8 mouse cellular contexts compared by ENCODE assay signal in the genomic region with DNA sequence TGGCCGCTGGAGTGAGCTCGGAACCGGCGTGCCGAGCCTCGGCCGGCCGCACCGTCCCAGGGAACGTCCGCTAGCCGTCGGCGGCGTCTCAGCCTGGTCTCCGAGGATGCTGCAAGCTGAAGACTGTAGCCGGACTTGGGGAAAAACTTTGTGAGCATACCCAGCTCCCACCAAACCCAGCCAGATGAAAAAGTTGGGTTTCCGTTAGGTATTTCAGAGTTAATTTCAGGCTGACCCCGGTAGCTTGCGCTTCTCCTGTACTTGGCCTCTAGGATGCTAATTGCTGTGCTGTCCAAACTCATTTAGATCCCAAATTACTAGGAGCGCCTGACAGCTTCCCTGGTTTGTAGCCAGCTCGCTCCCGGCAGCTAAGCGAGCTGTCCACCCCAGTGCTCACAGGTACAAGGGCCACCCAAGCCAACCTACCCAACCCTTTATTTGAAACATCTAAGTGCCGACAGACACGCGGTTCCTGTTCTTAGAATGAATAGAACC. TPM values are rescaled to one million over a fixed set of nuclear protein-coding genes. Genes with fewer than 3 reads are reported as not detected.
DNase-seq lines count a peak whose midpoint lies in the region; ATAC-seq and TF ChIP-seq lines count a peak whose summit lies in the region.

No protein-coding gene starts in this region.

- peak overlapping the region; percentile 83 for H3K27ac ChIP-seq in kidney, embryonic 16.5 days (ENCODE audit: low read length)
- peak overlapping the region; percentile 88 for H3K27ac ChIP-seq in intestine, embryonic 15.5 days
- peak overlapping the region; percentile 73; the same call in 1 of the 2 replicates for H3K27ac ChIP-seq in lung, embryonic 16.5 days (ENCODE audit: low read length)
- no peak overlapping the region for H3K27ac ChIP-seq in small intestine, adult 2 months (ENCODE audit: insufficient read depth, low read depth, low read length)

- H3K4me2 ChIP-seq in kidney, embryonic 16.5 days (replicated peaks; ENCODE audit: low read depth, low read length) = peak overlapping the region; percentile 84
- peak overlapping the region; percentile 90 for H3K4me2 ChIP-seq in intestine, embryonic 15.5 days (replicated peaks)
- peak overlapping the region; percentile 92 for H3K4me2 ChIP-seq in lung, embryonic 16.5 days (ENCODE audit: low read depth, low read length)

- H3K4me3 ChIP-seq in kidney, embryonic 16.5 days (ENCODE audit: low read length) = peak overlapping the region; percentile 77
- H3K4me3 ChIP-seq in intestine, embryonic 15.5 days (replicated peaks) = peak overlapping the region; percentile 64
- peak overlapping the region; percentile 75 for H3K4me3 ChIP-seq in lung, embryonic 16.5 days (ENCODE audit: low read length)
- H3K4me3 ChIP-seq in small intestine, adult 2 months (ENCODE audit: low read depth, low read length) = peak overlapping the region; percentile 73

- H3K27me3 ChIP-seq in kidney, embryonic 16.5 days (ENCODE audit: insufficient read depth, low read length) = no peaks in the 10 kb centered on the region
- peaks cover 4% of the 10 kb centered on the region; the same call in 1 of the 2 replicates for H3K27me3 ChIP-seq in intestine, embryonic 15.5 days (replicated peaks)
- H3K27me3 ChIP-seq in lung, embryonic 16.5 days (ENCODE audit: control insufficient read depth, insufficient read depth, low read depth, low read length) = peaks cover 7% of the 10 kb centered on the region
- peaks cover 19% of the 10 kb centered on the region for H3K27me3 ChIP-seq in small intestine, adult 2 months (ENCODE audit: control insufficient read depth, insufficient read depth, low read length)

- no peaks in the 10 kb centered on the region for H3K36me3 ChIP-seq in kidney, embryonic 16.5 days (ENCODE audit: insufficient read depth, low read length)
- no peaks in the 10 kb centered on the region for H3K36me3 ChIP-seq in intestine, embryonic 15.5 days
- no peaks in the 10 kb centered on the region for H3K36me3 ChIP-seq in lung, embryonic 16.5 days (ENCODE audit: control insufficient read depth, insufficient read depth, low read length)
- H3K36me3 ChIP-seq in small intestine, adult 2 months (ENCODE audit: control insufficient read depth, insufficient read depth, low read length) = no peaks in the 10 kb centered on the region

- WGBS in kidney, embryonic 16.5 days = under 1% methylated on average over 27 of the region's 27 CpGs
- 2% methylated on average over 27 of the region's 27 CpGs for WGBS in intestine, embryonic 15.5 days
- WGBS in lung, embryonic 16.5 days = 1% methylated on average over 27 of the region's 27 CpGs
- 6% methylated on average over 27 of the region's 27 CpGs for WGBS in small intestine, adult 2 months

- peak; percentile 21 for ATAC-seq in kidney, embryonic 16.5 days (ENCODE audit: low FRiP score, low TSS enrichment)
- peak; percentile 8; the same call in 1 of the 2 replicates for ATAC-seq in intestine, embryonic 15.5 days
- no peak for ATAC-seq in lung, embryonic 16.5 days (ENCODE audit: low read depth)

- no peak for TF ChIP-seq CTCF in small intestine, adult 2 months (IDR thresholded peaks at IDR 0.05; ENCODE audit: extremely low read depth, insufficient read length, insufficient replicate concordance, low read depth, low read length)

- no peaks in the 10 kb centered on the region for H3K9me3 ChIP-seq in kidney, embryonic 16.5 days (ENCODE audit: low read length)
- H3K9me3 ChIP-seq in intestine, embryonic 15.5 days = no peaks in the 10 kb centered on the region
- no peaks in the 10 kb centered on the region for H3K9me3 ChIP-seq in lung, embryonic 16.5 days (ENCODE audit: control insufficient read depth, low read length)

- no peak for DNase-seq in kidney, postnatal 4 days
- peak; percentile 81 to 82 for DNase-seq in cerebellum, postnatal 25 days
- DNase-seq in gastrocnemius, postnatal 10 days = peak; percentile 27
- DNase-seq in spleen, postnatal 14 days (ENCODE audit: low spot score in 2 of 2) = no peak

- H3K9ac ChIP-seq in kidney, embryonic 16.5 days (replicated peaks; ENCODE audit: low read length) = peak overlapping the region; percentile 91
- H3K9ac ChIP-seq in intestine, embryonic 15.5 days = peak overlapping the region; percentile 64
- H3K9ac ChIP-seq in lung, embryonic 16.5 days (ENCODE audit: low read length) = peak overlapping the region; percentile 82

- peaks cover 8% of the 10 kb centered on the region; the same call in 1 of the 2 replicates for H3K4me1 ChIP-seq in kidney, embryonic 16.5 days (ENCODE audit: insufficient read depth, low read length)
- 0 out of 2 replicates have a peak, but pooled peaks cover 3% of the 10 kb centered on the region for H3K4me1 ChIP-seq in intestine, embryonic 15.5 days (replicated peaks)
- H3K4me1 ChIP-seq in lung, embryonic 16.5 days (replicated peaks; ENCODE audit: control insufficient read depth, insufficient read depth, low read length) = no peaks in the 10 kb centered on the region
- H3K4me1 ChIP-seq in small intestine, adult 2 months (ENCODE audit: control insufficient read depth, insufficient read depth, insufficient read length, low read length) = peaks cover 2% of the 10 kb centered on the region; the same call in 1 of the 2 replicates

- TF ChIP-seq POLR2A in small intestine, adult 2 months (IDR thresholded peaks at IDR 0.05; ENCODE audit: low read depth, low read length) = no peak

RNA-seq across cellular contexts. Expression of a gene that starts 0.8 kb away (rescaled TPM):
- polyA plus RNA-seq in kidney, embryonic 16.5 days (2015; fragmentation: Nextera tagmentation; extraction: Ambion mirVana) = 13.3 and 15.3 TPM in 2 replicates
- total RNA-seq in gastrocnemius, postnatal 10 days (2021) = 100 to 1,000 TPM; 285 to 287 TPM
- 13.7 and 14.6 TPM in 2 replicates for polyA plus RNA-seq in intestine, embryonic 15.5 days (2015; fragmentation: Nextera tagmentation; extraction: Ambion mirVana)
- 9.6 and 10.6 TPM in 2 replicates for polyA plus RNA-seq in lung, embryonic 16.5 days (2015; fragmentation: Nextera tagmentation; extraction: Ambion mirVana)
- 0.56 and 0.65 TPM in 2 replicates for polyA plus RNA-seq in small intestine, adult 2 months (2012; rRNA removed)

Comparison
In these comparisons a context has a peak if more than half of its experiments do, and no peak if none do; other contexts are left out.
1. DNase-seq: peak in cerebellum, postnatal 25 days (2 of 2) and gastrocnemius, postnatal 10 days (single experiment); none in kidney, postnatal 4 days (0 of 2) and spleen, postnatal 14 days (0 of 2).
2. Peak in every context shown above with its lines, with median percentiles within 50 percentile points of each other: H3K4me2 ChIP-seq, H3K4me3 ChIP-seq and H3K9ac ChIP-seq.